Mouse (Mus musculus): ENCODE results near the gene Defa35. TPM values are rescaled to one million over a fixed set of nuclear protein-coding genes. Genes with fewer than 3 reads are reported as not detected.
A peak's percentile ranks its signal among the peaks of the same experiment; 100 is the strongest.
"Not testable (repeated sequence)": the region's sequence is repeated elsewhere in the genome, so short reads cannot be mapped to it uniquely, and the experiment has no call there.

Defa35 gene
- not detected for total RNA-seq (2021)
- long read RNA-seq = 0 reads

DNA sequence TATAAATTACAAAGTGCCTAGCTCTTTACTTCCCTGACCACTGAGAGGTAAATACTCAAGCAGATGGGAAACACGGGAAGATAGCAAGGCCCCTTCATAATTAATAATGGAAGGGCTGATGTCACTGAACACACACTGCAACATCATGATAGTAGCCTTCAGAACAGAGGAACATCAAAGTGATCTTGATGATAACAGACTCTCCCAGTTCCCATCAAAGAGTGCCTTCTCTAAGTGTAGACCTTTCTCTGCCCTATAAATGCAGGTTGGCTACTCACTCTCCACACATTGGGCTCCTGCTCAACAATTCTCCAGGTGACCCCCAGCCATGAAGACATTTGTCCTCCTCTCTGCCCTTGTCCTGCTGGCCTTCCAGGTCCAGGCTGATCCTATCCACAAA, at the start of gene Defa35:
Defa35 (plus strand) TSS at position 301 of the 400 bp plus-strand sequence.
- not testable (repeated sequence) for DNase-seq (ENCODE audit: low spot score in 2 of 2)

DNA sequence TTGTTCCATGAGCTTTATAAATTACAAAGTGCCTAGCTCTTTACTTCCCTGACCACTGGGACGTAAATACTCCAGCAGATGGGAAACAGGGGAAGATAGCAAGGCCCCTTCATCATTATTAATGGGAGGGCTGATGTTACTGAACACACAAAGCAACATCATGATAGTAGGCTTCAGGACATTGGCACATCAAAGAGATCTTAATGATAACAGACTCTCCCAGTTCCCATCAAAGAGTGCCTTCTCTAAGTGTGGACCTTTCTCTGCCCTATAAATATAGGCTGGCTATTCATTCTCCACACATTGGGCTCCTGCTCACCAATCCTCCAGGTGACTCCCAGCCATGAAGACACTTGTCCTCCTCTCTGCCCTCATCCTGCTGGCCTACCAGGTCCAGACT, 39.6 kb upstream of the Defa35 start, which contains the start of gene Defa21:
Defa21 (plus strand) TSS at position 301 of the 400 bp plus-strand sequence.
- not testable (repeated sequence) for DNase-seq (ENCODE audit: low spot score in 2 of 2)

DNA sequence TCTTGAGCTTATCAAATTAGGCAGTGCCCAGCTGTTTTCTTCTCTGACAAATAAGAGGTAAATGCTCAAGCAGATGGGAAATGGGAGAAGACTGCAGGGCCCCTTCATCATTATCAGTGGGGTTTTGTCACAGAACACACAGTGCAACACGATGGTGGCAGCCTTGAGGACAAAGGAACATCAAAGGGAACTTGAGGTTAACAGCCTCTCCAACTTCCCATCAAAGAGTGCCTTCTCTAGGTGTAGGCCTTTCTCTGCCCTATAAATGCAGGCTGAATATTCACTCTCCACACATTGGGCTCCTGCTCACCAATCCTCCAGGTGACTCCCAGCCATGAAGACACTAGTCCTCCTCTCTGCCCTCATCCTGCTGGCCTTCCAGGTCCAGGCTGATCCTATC, 10.1 kb upstream of the Defa35 start, which contains the start of gene Defa23:
Defa23 (plus strand) TSS at position 301 of the 400 bp plus-strand sequence.
- not testable (repeated sequence) for DNase-seq (ENCODE audit: low spot score in 2 of 2)

DNA sequence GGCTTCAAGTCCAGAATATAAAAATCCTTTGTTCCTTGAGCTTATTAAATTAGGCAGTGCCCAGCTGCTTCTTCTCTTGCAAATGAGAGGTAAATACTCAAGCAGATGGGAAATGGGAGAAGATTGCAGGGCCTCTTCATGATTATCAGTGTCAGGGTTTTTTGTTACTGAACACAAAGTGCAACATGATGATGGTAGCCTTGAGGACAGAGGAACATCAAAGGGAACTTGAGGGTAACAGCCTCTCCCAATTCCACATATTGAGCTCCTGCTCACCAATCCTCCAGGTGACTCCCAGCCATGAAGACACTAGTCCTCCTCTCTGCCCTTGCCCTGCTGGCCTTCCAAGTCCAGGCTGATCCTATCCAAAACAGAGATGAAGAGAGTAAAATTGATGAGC, 19.3 kb downstream of the Defa35 start, which contains the start of gene Defa25:
Defa25 (plus strand) TSS at position 301 of the 400 bp plus-strand sequence.
- not testable (repeated sequence) for DNase-seq (ENCODE audit: low spot score in 2 of 2)

DNA sequence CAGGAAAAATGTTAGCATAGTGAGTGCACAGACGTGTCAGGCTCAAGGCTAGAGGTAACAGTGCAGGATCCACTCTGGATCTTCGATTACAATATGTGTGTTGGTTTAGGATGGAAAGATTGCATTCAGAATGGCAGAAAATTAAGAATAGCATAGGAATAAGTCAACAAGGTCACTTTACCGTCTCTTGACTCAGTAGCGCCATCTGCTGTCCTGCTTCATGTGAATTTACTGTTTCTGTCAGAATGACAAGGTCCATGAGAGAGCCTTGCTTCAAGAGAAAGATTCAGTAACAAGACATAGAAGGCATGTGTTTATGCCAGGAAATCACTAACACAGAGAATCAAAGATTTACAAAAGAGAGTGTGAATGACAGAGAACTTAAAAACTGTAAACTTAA, 28.3 kb downstream of the Defa35 start:
- peak in 1 of 2 experiments; percentile 1 for DNase-seq (ENCODE audit: low spot score in 2 of 2)

DNA sequence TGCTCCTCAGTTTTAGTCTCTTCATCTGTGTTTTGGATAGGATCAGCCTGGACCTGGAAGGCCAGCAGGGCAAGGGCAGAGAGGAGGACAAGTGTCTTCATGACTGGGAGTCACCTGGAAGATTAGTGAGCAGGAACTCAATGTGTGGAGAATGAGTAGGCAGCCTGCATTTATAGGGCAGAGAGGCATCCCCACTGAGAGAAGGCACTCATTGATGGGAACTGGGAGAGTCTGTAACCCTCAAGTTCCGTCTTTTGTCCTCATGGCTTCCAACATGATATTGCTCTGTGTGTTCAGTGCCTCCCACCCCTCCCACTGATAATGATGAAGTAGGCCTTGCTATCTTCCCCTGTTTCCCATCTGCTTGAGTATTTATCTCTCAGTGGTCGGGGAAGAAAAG, 31.1 kb downstream of the Defa35 start, which contains the start of gene Gm14851:
Gm14851 (minus strand) TSS at position 101 of the 400 bp plus-strand sequence.
- not testable (repeated sequence) for DNase-seq (ENCODE audit: low spot score in 2 of 2)

Other genes with a start within 250 kb of the Defa35 start
- not detected for gene Defb33, start 172.4 kb upstream of the Defa35 start, total RNA-seq (2021)
- not detected for gene Gm15056, start 162.4 kb upstream of the Defa35 start, total RNA-seq (2021)
- gene Gm6040, start 143.0 kb upstream of the Defa35 start, total RNA-seq (2021) = not detected
- gene AY761185, start 120.3 kb upstream of the Defa35 start, total RNA-seq (2021) = not detected
- gene Defa21, start 39.5 kb upstream of the Defa35 start, total RNA-seq (2021) = not detected
- gene Defa23, start 10.0 kb upstream of the Defa35 start, total RNA-seq (2021) = not detected
- not detected for gene Defa25, start 19.4 kb downstream of the Defa35 start, total RNA-seq (2021)
- gene Gm14851, start 31.0 kb downstream of the Defa35 start, total RNA-seq (2021) = not detected
- not detected for gene Defa30, start 69.6 kb downstream of the Defa35 start, total RNA-seq (2021)
- gene Defa22, start 97.2 kb downstream of the Defa35 start, total RNA-seq (2021) = not detected
- gene Defa31, start 126.6 kb downstream of the Defa35 start, total RNA-seq (2021) = not detected
- not detected for gene Gm15293, start 136.5 kb downstream of the Defa35 start, total RNA-seq (2021)
- gene Gm15292, start 184.7 kb downstream of the Defa35 start, total RNA-seq (2021) = not detected

All from layer of hippocampus, adult 18-20 months (tissue).